Mouse (Mus musculus) heart, postnatal 0 days (tissue): ENCODE data around the gene Gzma. TPM values are rescaled to one million over a fixed set of nuclear protein-coding genes. Genes with fewer than 3 reads are reported as not detected.

Experiments
- ATAC-seq: fragments of 200-750 bp; cut with Nextera tagmentation; 2 replicates; pipeline ENCODE4 v1.8.0; 2017; ENCODE audit warnings: low read depth, moderate number of reproducible peaks, moderate library complexity; ENCODE audit not compliant: insufficient read depth
- DNase-seq: peaks from one replicate; pipeline ENCODE4 v3.0.0-alpha.2; 2016; ENCODE audit warnings: low spot score
- H3K27ac ChIP-seq: fragments of 300-500 bp; sonication (generic); 2 replicates; pipeline ENCODE4 v1.5.1; 2014; ENCODE audit warnings: low read depth, mild to moderate bottlenecking
- H3K27me3 ChIP-seq: fragments of 300-500 bp; sonication (generic); 2 replicates; pipeline ENCODE4 v1.6.1; 2014; ENCODE audit warnings: low read length, mixed read lengths; ENCODE audit not compliant: control insufficient read depth, insufficient read depth
- H3K36me3 ChIP-seq: fragments of 300-500 bp; sonication (generic); replicated peaks from 2 replicates; pipeline ENCODE4 v1.6.1; 2014; ENCODE audit warnings: low read length, mixed read lengths; ENCODE audit not compliant: control insufficient read depth, insufficient read depth
- H3K4me1 ChIP-seq: fragments of 300-500 bp; sonication (generic); 2 replicates; pipeline ENCODE4 v1.6.1; 2014; ENCODE audit warnings: antibody characterized with exemption; ENCODE audit not compliant: control insufficient read depth, insufficient read depth
- H3K4me2 ChIP-seq: fragments of 300-500 bp; sonication (generic); 2 replicates; pipeline ENCODE4 v1.6.1; 2014; ENCODE audit warnings: low read depth, mild to moderate bottlenecking, low read length, moderate library complexity
- H3K4me3 ChIP-seq: fragments of 300-500 bp; sonication (generic); 2 replicates; pipeline ENCODE4 v1.5.1; 2014; ENCODE audit warnings: low read depth, low read length
- H3K9ac ChIP-seq: fragments of 300-500 bp; sonication (generic); replicated peaks from 2 replicates; pipeline ENCODE4 v1.6.1; 2014; ENCODE audit warnings: low read depth, low read length, mixed read lengths
- H3K9me3 ChIP-seq: fragments of 300-500 bp; sonication (generic); replicated peaks from 2 replicates; pipeline ENCODE4 v1.6.1; 2016; ENCODE audit warnings: low read length; ENCODE audit not compliant: control insufficient read depth
- CTCF ChIP-seq: IDR thresholded peaks from 2 replicates; pipeline ENCODE4 v1.5.1; 2016; ENCODE audit warnings: antibody characterized with exemption, control low read depth, low read depth
- EP300 ChIP-seq: IDR thresholded peaks from 2 replicates; pipeline ENCODE4 v1.6.1; 2016; ENCODE audit warnings: antibody characterized with exemption, low read depth
- WGBS: fragments of 180-500 bp; shearing (Covaris S2); extraction: QIAGEN DNeasy Blood & Tissue Kit; methylation state at CpG from one replicate; pipeline ENCODE4 v1.1.7; 2014; 5-methylcytosine and 5-hydroxymethylcytosine counted together
- polyA plus RNA-seq: library from polyadenylated mRNA; unstranded; fragments of >200 nt; fragmentation: Nextera tagmentation; extraction: Ambion mirVana; gene quantifications from 2 replicates; pipeline ENCODE4 v1.2.1, GENCODE M21; 2015
- total RNA-seq: library from RNA; depleted of rRNA; stranded (reverse); fragments of >200 nt; gene quantifications from 2 replicates; pipeline ENCODE4 v1.2.3, GENCODE M21; 2014; ENCODE audit warnings: low replicate concordance

The Gzma gene
- total and polyA plus RNA-seq, 2 experiments from 2014 or later: 0.31 TPM; not detected in 1

DNA sequence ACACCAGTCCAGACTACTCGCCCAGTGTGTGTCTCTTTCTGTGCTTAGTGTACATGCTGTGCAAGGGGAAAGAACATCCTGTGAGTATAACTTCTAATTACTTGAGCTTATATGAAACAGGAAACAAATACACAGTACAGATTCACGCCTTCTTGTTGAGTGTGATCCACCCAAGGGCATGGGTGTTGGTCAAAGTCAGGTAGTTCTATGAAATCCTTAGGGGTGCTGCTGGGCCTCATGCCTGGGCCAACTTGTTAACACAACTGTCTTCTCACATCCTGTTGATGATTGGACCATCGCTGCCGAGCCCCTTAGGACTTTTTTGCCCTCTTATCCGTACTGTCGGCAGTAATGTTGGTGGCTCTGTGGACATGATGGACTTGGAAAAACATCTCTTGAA lies 39.0 kb downstream of the Gzma start:
- H3K27ac ChIP-seq: no peak overlapping the region
- no peak overlapping the region for H3K9ac ChIP-seq
- no peak overlapping the region for H3K4me2 ChIP-seq
- TF ChIP-seq CTCF (no peak), EP300 (no peak)
- H3K4me1 ChIP-seq: no peaks in the 10 kb centered on the region
- H3K4me3 ChIP-seq: no peak overlapping the region
- no peaks in the 10 kb centered on the region for H3K9me3 ChIP-seq
- DNase-seq (no peak), ATAC-seq (no peak)
- no peaks in the 10 kb centered on the region for H3K36me3 ChIP-seq
- no peaks in the 10 kb centered on the region for H3K27me3 ChIP-seq
- WGBS: 60% methylated on average over 6 of the region's 6 CpGs

DNA sequence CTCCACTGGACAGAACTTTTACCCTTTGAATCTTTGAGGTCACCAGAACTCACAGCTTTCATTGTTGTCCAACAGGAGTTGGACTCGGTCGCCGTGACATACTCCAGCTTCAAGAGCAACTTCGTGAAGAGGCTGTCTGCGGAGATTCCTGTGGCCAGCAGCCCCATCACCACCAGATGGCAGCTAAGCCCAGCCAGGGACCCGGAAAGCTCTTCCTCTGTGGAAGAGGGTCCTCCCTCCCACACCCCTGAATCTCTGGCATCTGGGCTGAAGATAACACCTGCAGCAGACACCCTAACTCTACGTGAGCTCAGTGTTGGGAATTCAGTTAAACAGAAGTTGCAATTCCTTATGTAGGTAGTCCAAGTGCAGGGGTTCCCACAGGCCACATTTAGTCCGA lies 45.0 kb downstream of the Gzma start:
- no peak overlapping the region for H3K9ac ChIP-seq
- ATAC-seq: no peak
- DNase-seq: no peak
- no peaks in the 10 kb centered on the region for H3K4me1 ChIP-seq
- no peaks in the 10 kb centered on the region for H3K36me3 ChIP-seq
- no peak overlapping the region for H3K4me3 ChIP-seq
- no peaks in the 10 kb centered on the region for H3K27me3 ChIP-seq
- no peaks in the 10 kb centered on the region for H3K9me3 ChIP-seq
- no peak overlapping the region for H3K4me2 ChIP-seq
- H3K27ac ChIP-seq: no peak overlapping the region
- WGBS: 20% methylated on average over 8 of the region's 8 CpGs
- no peak for TF ChIP-seq EP300
- TF ChIP-seq CTCF: peak; percentile 58

DNA sequence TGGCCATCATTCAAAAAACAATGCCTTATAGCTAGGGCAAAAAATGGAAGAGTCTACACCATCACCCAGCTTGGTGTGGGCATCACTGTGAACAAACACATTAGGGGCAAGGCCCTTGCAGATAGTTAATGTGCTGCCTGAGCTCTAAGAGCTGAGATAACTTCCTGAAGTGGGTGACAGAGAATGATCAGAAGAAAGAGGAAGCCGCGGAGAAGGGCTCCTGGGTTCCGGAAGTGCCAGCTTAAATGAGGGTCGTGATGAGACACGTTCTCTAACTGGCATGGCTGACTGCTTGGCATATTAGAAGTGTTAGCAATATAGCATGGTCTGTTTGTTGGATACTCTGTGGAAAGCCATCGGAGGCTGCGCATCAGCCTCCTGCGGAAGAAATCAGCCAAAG lies 46.6 kb downstream of the Gzma start:
- ATAC-seq: no peak
- no peaks in the 10 kb centered on the region for H3K4me1 ChIP-seq
- no peak for TF ChIP-seq EP300
- TF ChIP-seq CTCF: no peak

DNA sequence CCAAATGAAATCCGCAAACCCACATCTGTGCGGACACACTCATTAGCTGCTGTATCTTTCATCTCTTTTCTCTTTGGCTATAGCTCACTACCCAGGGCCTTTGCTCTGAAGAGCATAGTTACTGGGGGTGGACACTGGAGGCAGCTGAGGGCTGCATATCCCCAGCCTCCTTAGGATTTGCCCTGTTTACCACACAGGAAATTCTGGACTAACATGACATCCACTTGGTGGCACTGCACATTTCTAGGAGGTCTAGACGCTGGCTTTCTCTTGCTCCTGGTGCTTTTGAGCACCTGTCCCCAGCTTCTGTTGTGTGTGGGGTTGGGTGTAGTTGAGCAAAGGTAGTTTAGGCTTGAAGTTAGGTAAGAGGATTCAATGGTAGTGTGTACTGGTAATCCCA lies 53.1 kb downstream of the Gzma start:
- Histone ChIP-seq H3K36me3 (0 out of 2 replicates have a peak, but pooled peaks cover 3% of the 10 kb centered on the region), H3K4me3 (no peak overlapping the region), H3K9me3 (no peaks in the 10 kb centered on the region), H3K4me1 (0 out of 2 replicates have a peak, but pooled peaks cover 7% of the 10 kb centered on the region), H3K4me2 (no peak overlapping the region), H3K27me3 (no peaks in the 10 kb centered on the region), H3K27ac (no peak overlapping the region), H3K9ac (no peak overlapping the region)
- 68% methylated on average over 3 of the region's 3 CpGs for WGBS
- no peak for TF ChIP-seq EP300
- TF ChIP-seq CTCF: 0 out of 2 replicates have a peak, but pooled peaks have one; percentile 16
- DNase-seq (no peak), ATAC-seq (no peak)

More for the DNA sequence above, 46.6 kb downstream of the Gzma start:
- no peak for DNase-seq
- no peak overlapping the region for H3K4me3 ChIP-seq
- no peak overlapping the region for H3K4me2 ChIP-seq
- 77% methylated on average over 8 of the region's 8 CpGs for WGBS
- no peaks in the 10 kb centered on the region for H3K9me3 ChIP-seq
- no peak overlapping the region for H3K9ac ChIP-seq
- H3K27me3 ChIP-seq: no peaks in the 10 kb centered on the region
- no peak overlapping the region for H3K27ac ChIP-seq
- no peaks in the 10 kb centered on the region for H3K36me3 ChIP-seq

DNA sequence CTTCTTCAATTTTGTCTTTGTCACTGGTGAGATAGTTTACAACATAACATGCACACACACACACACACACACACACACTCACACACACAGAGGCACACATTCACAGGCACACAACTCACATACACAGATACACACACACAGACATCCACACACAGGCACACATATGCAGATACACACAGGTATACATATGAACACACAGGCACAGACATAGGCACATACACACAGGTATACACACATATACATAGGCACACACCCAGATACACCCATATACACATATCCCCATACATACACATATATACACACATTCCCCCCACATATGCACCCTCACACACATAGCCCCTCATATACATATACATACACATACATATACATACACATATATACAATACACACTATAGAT lies 53.8 kb downstream of the Gzma start:
- H3K27ac ChIP-seq: no peak overlapping the region
- H3K4me2 ChIP-seq: no peak overlapping the region
- ATAC-seq: no peak

More for the DNA sequence above, 53.8 kb downstream of the Gzma start:
- H3K27me3 ChIP-seq: no peaks in the 10 kb centered on the region
- H3K9me3 ChIP-seq: no peaks in the 10 kb centered on the region
- TF ChIP-seq EP300 (no peak), CTCF (no peak)
- H3K36me3 ChIP-seq: 0 out of 2 replicates have a peak, but pooled peaks cover 4% of the 10 kb centered on the region
- H3K4me1 ChIP-seq: 0 out of 2 replicates have a peak, but pooled peaks cover 7% of the 10 kb centered on the region
- H3K9ac ChIP-seq: no peak overlapping the region
- no peak for DNase-seq
- H3K4me3 ChIP-seq: no peak overlapping the region
